Mouse (Mus musculus) bone marrow macrophage, adult 2 months (primary cell): ENCODE results near the gene Gm14226.

Source experiments
- CTCF ChIP-seq: IDR thresholded peaks from 2 replicates; pipeline ENCODE4 v1.5.1; 2012; ENCODE audit warnings: low read depth, mild to moderate bottlenecking, low read length, moderate library complexity
- POLR2A ChIP-seq: IDR thresholded peaks from 2 replicates; pipeline ENCODE4 v1.6.1; 2012; ENCODE audit warnings: mild to moderate bottlenecking, low read depth, low read length, borderline replicate concordance

DNA sequence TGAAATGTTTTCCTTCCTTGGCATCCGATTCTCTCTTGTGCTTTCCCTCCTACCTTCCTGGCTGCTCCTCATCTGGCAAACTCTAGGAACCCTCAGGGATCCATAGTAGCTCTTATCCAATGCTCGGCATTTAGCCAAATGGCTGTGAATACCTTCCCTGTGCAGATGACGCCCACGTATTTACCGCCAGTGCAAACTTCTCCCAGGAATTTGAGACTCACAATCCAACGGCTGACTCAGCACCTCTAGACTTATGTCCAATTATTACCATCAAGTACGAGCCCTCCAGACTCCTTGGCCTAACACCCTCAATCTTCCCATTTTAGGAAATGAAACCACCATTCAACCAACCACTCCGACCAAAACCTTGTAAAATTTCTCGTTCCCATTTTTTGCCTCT lies 53.0 kb downstream of the Gm14226 start:
- TF ChIP-seq CTCF = no peak
- no peak for TF ChIP-seq POLR2A
